Mouse (Mus musculus) embryonic fibroblast, embryonic 13.5 days (primary cell): ENCODE results near the gene Il2ra. TPM values are rescaled to one million over a fixed set of nuclear protein-coding genes. Genes with fewer than 3 reads are reported as not detected.

ENCODE experiments used
- H3K27ac ChIP-seq: 2 replicates; pipeline ENCODE4 v1.5.1; 2012; ENCODE audit warnings: low read length, control low read depth, inconsistent platforms; ENCODE audit not compliant: insufficient read depth
- H3K4me1 ChIP-seq: 2 replicates; pipeline ENCODE4 v1.6.1; 2011; ENCODE audit warnings: low read length; ENCODE audit not compliant: control insufficient read depth, insufficient read depth
- H3K4me3 ChIP-seq: 2 replicates; pipeline ENCODE4 v1.5.1; 2011; ENCODE audit warnings: mild to moderate bottlenecking, control low read depth, low read length; ENCODE audit not compliant: insufficient read depth
- CTCF ChIP-seq: IDR thresholded peaks from 2 replicates; pipeline ENCODE4 v1.5.1; 2011; ENCODE audit warnings: mild to moderate bottlenecking, control low read depth, low read length, moderate library complexity, borderline replicate concordance; ENCODE audit not compliant: insufficient read depth
- POLR2A ChIP-seq: IDR thresholded peaks from 2 replicates; pipeline ENCODE4 v1.6.1; 2011; ENCODE audit warnings: low read depth, mild to moderate bottlenecking, control low read depth, low read length, moderate library complexity
- polyA plus RNA-seq: library from polyadenylated mRNA; stranded (reverse); fragments of >200 nt; gene quantifications from 2 replicates; pipeline ENCODE4 v1.2.4, GENCODE M21; 2011; ENCODE audit warnings: low read depth; ENCODE audit not compliant: missing spikeins, insufficient read length

Il2ra gene
- polyA plus RNA-seq, 1 experiment = not detected

DNA sequence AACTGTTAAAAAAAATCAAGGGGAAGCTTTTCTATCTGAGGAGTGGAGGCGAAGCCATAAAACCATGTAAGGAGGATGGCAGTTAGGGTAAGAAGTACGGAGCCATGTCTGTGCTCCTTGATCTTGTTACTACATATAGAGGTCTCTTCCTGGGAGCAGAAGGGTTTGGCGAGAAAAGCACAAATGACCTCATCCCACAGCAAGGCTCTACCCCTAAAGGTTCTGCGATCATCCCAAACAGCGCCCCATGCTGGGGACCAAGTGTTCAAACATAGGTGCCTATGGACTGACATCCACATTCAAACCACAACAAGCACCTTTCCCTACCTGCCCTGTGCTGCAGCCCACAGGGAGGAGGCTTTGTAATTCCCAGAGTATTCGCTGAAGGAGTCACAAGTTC lies 21.8 kb downstream of the Il2ra start:
- H3K27ac ChIP-seq = no peak overlapping the region
- H3K4me3 ChIP-seq = no peak overlapping the region
- TF ChIP-seq POLR2A = no peak
- no peak for TF ChIP-seq CTCF
- H3K4me1 ChIP-seq = no peaks in the 10 kb centered on the region; the same call in 1 of the 2 replicates

GRCm38 (mm10) chr2:11664806-11665205 lies 22.2 kb downstream of the Il2ra start:
- TF ChIP-seq CTCF (no peak), POLR2A (no peak)
- no peak overlapping the region for H3K27ac ChIP-seq
- H3K4me3 ChIP-seq = no peak overlapping the region
- no peaks in the 10 kb centered on the region; the same call in 1 of the 2 replicates for H3K4me1 ChIP-seq

DNA sequence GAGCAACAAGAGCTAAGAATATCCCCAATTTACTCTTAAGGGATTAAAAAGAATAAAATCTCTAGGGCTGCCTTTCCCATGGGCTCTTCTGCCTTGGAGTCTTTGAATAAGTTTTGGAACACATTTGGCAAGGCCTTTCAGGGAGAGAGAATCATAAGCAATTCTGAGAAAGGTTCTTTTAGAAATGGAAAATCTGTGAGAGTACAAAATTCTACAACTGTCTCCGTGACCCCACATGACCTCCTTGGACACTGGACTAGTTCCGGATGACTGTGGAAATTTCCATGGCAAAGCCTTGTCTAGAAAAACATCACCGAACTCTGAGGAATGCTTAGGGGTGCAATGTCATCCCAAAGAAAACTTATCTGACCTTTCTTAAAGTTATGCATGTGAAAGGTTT lies 22.7 kb downstream of the Il2ra start:
- H3K4me3 ChIP-seq = no peak overlapping the region
- H3K4me1 ChIP-seq = no peaks in the 10 kb centered on the region; the same call in 1 of the 2 replicates
- H3K27ac ChIP-seq = no peak overlapping the region
- TF ChIP-seq CTCF (no peak), POLR2A (no peak)

DNA sequence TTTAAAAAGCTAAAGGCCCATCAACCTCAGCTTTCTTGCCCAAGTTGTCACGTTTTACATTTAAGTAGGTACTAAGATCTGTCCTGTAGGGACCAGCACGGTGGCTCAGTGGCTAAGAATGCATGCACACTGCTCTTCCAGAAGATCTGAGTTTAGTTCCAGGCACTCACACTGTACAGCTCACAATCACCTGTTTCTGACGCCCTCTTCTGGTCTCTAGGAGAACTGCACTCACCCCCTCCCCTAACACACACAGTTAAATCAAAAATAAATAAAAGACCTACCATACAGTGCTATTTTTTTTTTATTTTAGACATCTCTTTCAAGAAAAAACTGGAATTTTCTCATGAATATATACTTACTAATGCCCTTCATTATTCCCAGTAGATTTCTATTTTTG lies 29.5 kb downstream of the Il2ra start:
- TF ChIP-seq POLR2A = no peak
- TF ChIP-seq CTCF = no peak
- Histone ChIP-seq H3K27ac (no peak overlapping the region), H3K4me1 (no peaks in the 10 kb centered on the region), H3K4me3 (no peak overlapping the region)

DNA sequence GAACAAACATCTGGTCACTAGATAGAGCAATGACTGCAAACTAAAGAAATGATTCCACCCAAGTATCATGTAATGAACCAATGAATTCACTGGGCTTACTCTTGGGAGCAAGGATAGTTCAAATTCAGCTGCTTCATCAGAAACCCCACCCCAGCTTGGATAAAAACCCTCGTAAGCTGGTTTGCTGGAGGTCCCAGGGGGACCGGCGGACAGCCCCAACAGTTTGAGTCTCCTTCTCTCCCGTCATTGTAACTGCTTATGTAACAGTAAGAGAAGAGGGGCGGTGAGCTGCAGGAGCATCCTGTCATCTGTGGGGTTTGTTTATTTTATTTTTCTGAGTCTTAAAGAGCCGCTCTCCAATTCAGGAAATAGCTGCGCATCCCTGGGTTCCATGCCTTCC lies 37.0 kb downstream of the Il2ra start:
- H3K27ac ChIP-seq = no peak overlapping the region
- H3K4me3 ChIP-seq = no peak overlapping the region
- TF ChIP-seq CTCF (no peak), POLR2A (no peak)
- H3K4me1 ChIP-seq = no peaks in the 10 kb centered on the region

- Histone ChIP-seq H3K4me1 (no peaks in the 10 kb centered on the region), H3K27ac (no peak overlapping the region), H3K4me3 (no peak overlapping the region)
- TF ChIP-seq CTCF = no peak
- TF ChIP-seq POLR2A = no peak
These were observed 40.1 kb downstream of the Il2ra start for GRCm38 (mm10) chr2:11682712-11683111.

DNA sequence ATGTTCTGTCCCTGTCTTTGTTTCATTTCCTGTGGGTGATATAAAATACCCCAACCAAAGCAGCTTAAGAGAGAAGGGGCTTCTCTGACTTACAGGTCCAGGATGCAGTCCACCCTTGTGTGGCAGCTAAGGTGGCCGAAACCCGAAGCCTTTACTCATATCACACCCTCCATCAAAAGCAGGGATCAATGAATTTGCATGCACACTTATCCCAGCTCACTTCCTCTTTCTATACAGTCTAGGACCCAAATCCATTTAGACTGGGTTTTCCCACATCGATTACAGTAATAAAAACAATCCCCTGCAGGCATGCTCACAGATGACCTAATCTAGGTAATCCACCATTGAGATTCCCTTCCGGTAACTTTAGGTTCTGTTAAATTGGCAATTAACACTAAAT lies 43.9 kb downstream of the Il2ra start:
- TF ChIP-seq POLR2A (no peak), CTCF (no peak)
- Histone ChIP-seq H3K4me1 (no peaks in the 10 kb centered on the region), H3K4me3 (no peak overlapping the region), H3K27ac (no peak overlapping the region)

GRCm38 (mm10) chr2:11687436-11687835 lies 44.8 kb downstream of the Il2ra start:
- TF ChIP-seq POLR2A (no peak), CTCF (no peak)
- Histone ChIP-seq H3K4me1 (no peaks in the 10 kb centered on the region), H3K4me3 (no peak overlapping the region), H3K27ac (no peak overlapping the region)

GRCm38 (mm10) chr2:11690201-11690890 lies 47.7 kb downstream of the Il2ra start:
- TF ChIP-seq CTCF = no peak
- Histone ChIP-seq H3K4me1 (no peaks in the 10 kb centered on the region), H3K27ac (no peak overlapping the region), H3K4me3 (no peak overlapping the region)

- no peak for TF ChIP-seq CTCF
- no peak for TF ChIP-seq POLR2A
- H3K27ac ChIP-seq = no peak overlapping the region
- H3K4me3 ChIP-seq = no peak overlapping the region
- H3K4me1 ChIP-seq = no peaks in the 10 kb centered on the region
These were observed 50.7 kb downstream of the Il2ra start for GRCm38 (mm10) chr2:11693352-11693751.
